Mouse (Mus musculus) midbrain, embryonic 14.5 days (tissue): ENCODE data around the gene Taf13. TPM values are rescaled to one million over a fixed set of nuclear protein-coding genes. Genes with fewer than 3 reads are reported as not detected.

Experiments
- ATAC-seq: fragments of 200-750 bp; cut with Nextera tagmentation; 2 replicates; pipeline ENCODE4 v1.8.0; 2017; ENCODE audit warnings: moderate number of reproducible peaks, moderate library complexity; ENCODE audit not compliant: low FRiP score, low TSS enrichment
- DNase-seq: peaks from one replicate; pipeline ENCODE4 v3.0.0-alpha.2; 2015
- H3K27ac ChIP-seq: fragments of 300-500 bp; sonication (generic); replicated peaks from 2 replicates; pipeline ENCODE4 v1.5.1; 2014; ENCODE audit warnings: mild to moderate bottlenecking, low read depth, low read length, moderate library complexity
- H3K27me3 ChIP-seq: fragments of 300-500 bp; sonication (generic); 2 replicates; pipeline ENCODE4 v1.6.1; 2014; ENCODE audit warnings: low read length, control low read depth, mixed read lengths; ENCODE audit not compliant: control insufficient read depth, insufficient read depth
- H3K36me3 ChIP-seq: fragments of 300-500 bp; sonication (generic); 2 replicates; pipeline ENCODE4 v1.6.1; 2014; ENCODE audit warnings: low read length, control low read depth; ENCODE audit not compliant: control insufficient read depth, insufficient read depth
- H3K4me1 ChIP-seq: fragments of 300-500 bp; sonication (generic); 2 replicates; pipeline ENCODE4 v1.6.1; 2014; ENCODE audit warnings: mild to moderate bottlenecking, antibody characterized with exemption, low read length, control low read depth; ENCODE audit not compliant: control insufficient read depth, insufficient read depth
- H3K4me2 ChIP-seq: fragments of 300-500 bp; sonication (generic); 2 replicates; pipeline ENCODE4 v1.6.1; 2014; ENCODE audit warnings: mild to moderate bottlenecking, low read length, moderate library complexity
- H3K4me3 ChIP-seq: fragments of 300-500 bp; sonication (generic); replicated peaks from 2 replicates; pipeline ENCODE4 v1.5.1; 2014; ENCODE audit warnings: low read depth, low read length
- H3K9ac ChIP-seq: fragments of 300-500 bp; sonication (generic); replicated peaks from 2 replicates; pipeline ENCODE4 v1.6.1; 2014; ENCODE audit warnings: mild to moderate bottlenecking, low read length, moderate library complexity
- H3K9me3 ChIP-seq: fragments of 300-500 bp; sonication (generic); 2 replicates; pipeline ENCODE4 v1.6.1; 2016; ENCODE audit warnings: low read length, control low read depth, mixed read lengths; ENCODE audit not compliant: control insufficient read depth
- WGBS: fragments of 180-500 bp; shearing (Covaris S2); extraction: QIAGEN DNeasy Blood & Tissue Kit; methylation state at CpG from one replicate; pipeline ENCODE4 v1.1.7; 2014; 5-methylcytosine and 5-hydroxymethylcytosine counted together
- polyA plus RNA-seq: library from polyadenylated mRNA; unstranded; fragments of >200 nt; fragmentation: Nextera tagmentation; extraction: Ambion mirVana; gene quantifications from 2 replicates; pipeline ENCODE4 v1.2.1, GENCODE M21; 2014

Taf13 gene
- polyA plus RNA-seq, 1 experiment from 2014 or later, result 63.6 TPM

DNA sequence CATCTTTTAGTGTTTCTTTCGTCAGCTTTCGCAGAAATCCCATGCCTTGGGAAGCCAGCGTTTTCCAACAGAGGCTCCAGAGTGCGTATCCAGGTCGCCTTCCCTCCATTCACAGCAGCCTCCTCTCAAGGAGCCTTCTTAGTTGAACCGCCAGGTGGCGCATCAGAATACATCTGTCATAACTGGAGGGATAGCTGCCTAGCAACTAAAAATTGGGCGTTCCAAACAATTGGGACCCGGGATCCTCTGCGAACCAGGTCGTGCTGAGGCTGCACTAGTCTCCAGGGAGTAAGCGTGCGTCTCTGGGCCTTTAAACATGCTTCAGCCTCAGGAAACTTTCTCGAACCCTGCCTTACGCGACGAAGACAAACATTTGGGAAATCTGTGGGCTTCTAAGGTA is 34.2 kb upstream of the Taf13 start:
- no peaks in the 10 kb centered on the region for H3K36me3 ChIP-seq
- WGBS, result 5% methylated on average over 17 of the region's 17 CpGs
- H3K27me3 ChIP-seq, result no peaks in the 10 kb centered on the region
- H3K27ac ChIP-seq, result peak overlapping the region; percentile 70
- H3K4me2 ChIP-seq, result peak overlapping the region; percentile 85
- peaks cover 12% of the 10 kb centered on the region; the same call in 1 of the 2 replicates for H3K4me1 ChIP-seq
- H3K9me3 ChIP-seq, result no peaks in the 10 kb centered on the region
- peak; percentile 95 for DNase-seq
- H3K4me3 ChIP-seq, result peak overlapping the region; percentile 24
- no peak overlapping the region; the same call in 1 of the 2 replicates for H3K9ac ChIP-seq
- peak; percentile 68 for ATAC-seq

DNA sequence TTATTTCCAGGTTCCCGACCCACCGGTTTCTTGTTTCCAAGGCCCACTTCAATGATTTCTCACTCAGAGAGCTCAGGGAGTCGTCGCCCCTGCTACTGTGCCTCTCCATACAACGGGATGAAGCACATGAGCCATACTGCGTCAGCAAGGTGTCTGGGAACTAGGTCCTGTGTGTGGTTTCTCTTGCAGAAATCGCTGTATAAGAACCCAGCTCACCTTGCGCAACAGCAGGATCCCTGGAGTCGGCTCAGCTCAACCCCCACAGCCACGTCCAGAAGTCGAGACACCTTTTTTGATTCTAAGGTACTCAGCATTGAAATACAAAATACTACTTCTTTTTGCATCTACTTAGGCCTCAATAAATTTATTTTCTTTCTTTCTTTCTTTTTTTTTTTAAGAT is 29.2 kb upstream of the Taf13 start:
- Histone ChIP-seq H3K27me3 (no peaks in the 10 kb centered on the region), H3K4me2 (no peak overlapping the region), H3K4me3 (no peak overlapping the region), H3K4me1 (peaks cover 6% of the 10 kb centered on the region; the same call in 1 of the 2 replicates), H3K9me3 (no peaks in the 10 kb centered on the region), H3K36me3 (no peaks in the 10 kb centered on the region), H3K9ac (no peak overlapping the region), H3K27ac (no peak overlapping the region)
- ATAC-seq, result no peak
- WGBS, result 84% methylated on average over 11 of the region's 11 CpGs
- no peak for DNase-seq

GRCm38 (mm10) chr3:108554111-108554561 is 17.4 kb upstream of the Taf13 start:
- Histone ChIP-seq H3K4me3 (peak overlapping the region; percentile 86), H3K9ac (peak overlapping the region; percentile 98), H3K4me1 (peaks cover 6% of the 10 kb centered on the region; the same call in 1 of the 2 replicates), H3K27me3 (no peaks in the 10 kb centered on the region), H3K36me3 (peaks cover 30% of the 10 kb centered on the region), H3K4me2 (peak overlapping the region; percentile 79), H3K9me3 (no peaks in the 10 kb centered on the region), H3K27ac (peak overlapping the region; percentile 94)
- under 1% methylated on average over 42 of the region's 42 CpGs for WGBS
- DNase-seq (no peak), ATAC-seq (peak; percentile 80)

DNA sequence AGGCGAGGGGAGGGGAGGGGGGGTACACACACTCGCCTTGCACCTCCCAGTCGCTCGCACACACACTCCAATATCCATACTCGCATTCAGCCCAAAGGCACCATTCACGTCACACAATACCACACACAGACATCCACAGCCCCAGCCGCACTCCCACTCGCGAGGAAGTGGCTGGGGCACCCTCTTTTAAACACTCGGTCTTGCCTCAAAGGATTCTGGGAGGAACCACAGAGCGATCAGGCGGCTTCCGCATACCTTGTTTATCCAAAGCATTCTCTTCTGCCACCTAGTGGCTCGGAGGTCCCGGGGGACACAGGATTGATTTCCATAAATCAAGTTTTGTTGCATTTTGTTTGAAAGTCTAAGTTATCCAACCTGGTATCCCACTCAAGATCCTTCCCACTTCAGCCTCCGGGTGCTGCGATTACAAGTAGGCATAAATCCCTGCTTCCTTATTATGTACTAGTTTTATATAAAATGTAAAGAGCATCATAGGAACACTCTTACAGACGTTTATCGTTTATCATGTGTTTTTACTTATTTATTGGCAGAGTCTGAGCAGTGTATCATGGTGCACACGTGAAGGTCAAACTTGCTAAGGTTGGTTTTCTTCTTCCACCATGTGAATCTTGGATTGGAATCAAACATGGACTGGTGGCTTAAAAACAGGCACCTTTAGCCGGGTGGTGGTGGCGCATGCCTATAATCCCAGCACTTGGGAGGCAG is 16.7 kb upstream of the Taf13 start:
- peak overlapping the region; percentile 79 for H3K4me2 ChIP-seq
- peak overlapping the region; percentile 98 for H3K9ac ChIP-seq

DNA sequence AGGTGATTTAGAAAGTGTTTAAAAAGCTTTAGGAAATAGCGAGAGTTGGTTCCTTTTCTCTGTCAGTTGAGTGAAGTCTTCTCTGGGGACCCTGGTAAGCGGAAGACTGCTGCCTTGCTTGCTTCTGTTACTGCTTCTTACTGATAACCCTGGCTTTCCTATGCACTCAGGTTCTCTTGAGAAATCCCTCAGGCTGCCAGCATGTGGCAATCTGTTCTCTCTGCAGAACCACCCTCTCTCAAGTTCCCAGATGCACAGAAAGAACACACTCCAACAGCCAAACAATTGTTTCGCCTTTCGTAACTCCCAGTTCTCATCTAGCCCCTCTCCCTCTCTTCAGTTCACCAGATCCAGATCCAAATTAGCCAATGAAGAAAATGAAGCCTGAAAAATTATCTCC is 13.6 kb upstream of the Taf13 start:
- ATAC-seq (no peak), DNase-seq (no peak)
- Histone ChIP-seq H3K4me2 (no peak overlapping the region), H3K9ac (no peak overlapping the region), H3K4me1 (peaks cover 16% of the 10 kb centered on the region), H3K27me3 (no peaks in the 10 kb centered on the region), H3K27ac (no peak overlapping the region), H3K4me3 (no peak overlapping the region), H3K9me3 (no peaks in the 10 kb centered on the region), H3K36me3 (peaks cover 33% of the 10 kb centered on the region)
- WGBS, result 93% methylated on average over 4 of the region's 4 CpGs

More for the DNA sequence above, 16.7 kb upstream of the Taf13 start:
- H3K4me3 ChIP-seq, result peak overlapping the region; percentile 86
- WGBS, result 16% methylated on average over 22 of the region's 22 CpGs
- H3K27me3 ChIP-seq, result no peaks in the 10 kb centered on the region
- H3K27ac ChIP-seq, result peak overlapping the region; percentile 94
- no peaks in the 10 kb centered on the region for H3K9me3 ChIP-seq
- ATAC-seq, result peak; percentile 96
- peaks cover 6% of the 10 kb centered on the region; the same call in 1 of the 2 replicates for H3K4me1 ChIP-seq
- DNase-seq, result peak; percentile 99
- H3K36me3 ChIP-seq, result peaks cover 30% of the 10 kb centered on the region

GRCm38 (mm10) chr3:108562133-108562730 is 9.3 kb upstream of the Taf13 start, which contains the start of gene Tmem167b:
Gene Tmem167b, minus strand, starts transcription at chr3:108562466.
- Histone ChIP-seq H3K4me1 (peaks cover 14% of the 10 kb centered on the region), H3K9ac (peak within 1 kb of the TSS; percentile 79)
- under 1% methylated on average over 44 of the region's 45 CpGs for WGBS

DNA sequence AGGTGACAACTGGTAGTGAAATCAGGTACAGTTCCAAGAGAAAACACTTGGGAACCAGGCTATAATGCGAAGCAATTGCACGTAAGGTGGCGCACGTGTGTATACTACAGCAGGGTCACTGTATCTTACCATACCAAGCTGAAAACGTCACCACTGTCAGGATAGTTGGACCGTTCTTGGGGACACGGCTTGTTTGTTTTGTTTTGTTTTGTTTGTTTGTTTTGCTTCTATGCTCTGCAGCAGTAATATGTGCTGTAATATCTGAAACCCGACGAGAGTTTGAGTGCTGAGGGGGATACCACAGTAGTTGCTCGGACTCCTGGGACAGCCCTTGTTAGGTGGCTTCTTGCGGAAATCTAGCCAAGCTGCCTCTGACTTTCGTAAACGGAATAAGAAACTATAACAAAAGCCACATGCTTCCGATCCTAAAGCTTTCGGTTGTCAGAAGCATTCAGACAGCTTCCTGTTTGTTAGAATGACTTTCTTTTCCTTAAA is 8.7 kb upstream of the Taf13 start:
- Histone ChIP-seq H3K9me3 (no peaks in the 10 kb centered on the region), H3K9ac (peak overlapping the region; percentile 13; the same call in 1 of the 2 replicates), H3K27me3 (no peaks in the 10 kb centered on the region), H3K36me3 (peaks cover 17% of the 10 kb centered on the region), H3K27ac (peak overlapping the region; percentile 94), H3K4me1 (peaks cover 14% of the 10 kb centered on the region), H3K4me2 (peak overlapping the region; percentile 64), H3K4me3 (peak overlapping the region; percentile 84)
- WGBS, result 15% methylated on average over 15 of the region's 15 CpGs
- DNase-seq (peak; percentile 73), ATAC-seq (peak; percentile 71)

More at GRCm38 (mm10) chr3:108562133-108562730, 9.3 kb upstream of the Taf13 start, which contains the start of gene Tmem167b:
- DNase-seq (peak; percentile 100), ATAC-seq (peak; percentile 95)
- Histone ChIP-seq H3K4me2 (peak within 1 kb of the TSS; percentile 64), H3K9me3 (no peaks in the 10 kb centered on the region), H3K27ac (peak within 1 kb of the TSS; percentile 94), H3K4me3 (peak within 1 kb of the TSS; percentile 84), H3K36me3 (peaks cover 22% of the 10 kb centered on the region), H3K27me3 (no peaks in the 10 kb centered on the region)

DNA sequence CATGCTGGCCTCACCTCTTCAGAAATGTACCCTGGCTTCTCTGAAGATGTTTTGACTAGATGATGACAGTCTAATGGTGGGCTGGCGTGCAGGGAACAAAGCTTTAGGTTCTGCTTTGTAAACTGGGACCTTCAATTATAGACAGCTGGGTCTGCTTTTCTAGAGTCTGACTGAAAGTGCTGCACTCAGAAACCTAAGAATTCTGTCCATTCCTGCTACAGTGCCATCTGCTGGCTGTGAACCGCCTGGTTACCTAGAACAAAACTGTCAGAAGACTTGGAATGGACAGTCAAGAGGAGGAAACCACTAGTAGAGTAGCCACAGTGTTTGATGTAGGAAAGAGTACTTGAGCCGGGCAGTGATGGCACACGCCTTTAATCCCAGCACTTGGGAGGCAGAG is 8.2 kb upstream of the Taf13 start:
- Histone ChIP-seq H3K27me3 (no peaks in the 10 kb centered on the region), H3K4me2 (peak overlapping the region; percentile 64), H3K4me3 (peak overlapping the region; percentile 84), H3K36me3 (peaks cover 12% of the 10 kb centered on the region), H3K4me1 (peaks cover 14% of the 10 kb centered on the region), H3K27ac (peak overlapping the region; percentile 94), H3K9me3 (no peaks in the 10 kb centered on the region), H3K9ac (peak overlapping the region; percentile 13; the same call in 1 of the 2 replicates)
- DNase-seq (peak; percentile 92), ATAC-seq (no peak)
- WGBS, result 6% methylated on average over 4 of the region's 4 CpGs
